Mouse (Mus musculus) MEL (cell line): ENCODE measurements around the gene Timm29. TPM values are rescaled to one million over a fixed set of nuclear protein-coding genes. Genes with fewer than 3 reads are reported as not detected.

Experiments
- DNase-seq: peaks from one replicate; pipeline ENCODE4 v3.0.0; 2011; ENCODE audit warnings: low read depth, low spot score
- H3K27ac ChIP-seq: 2 replicates; pipeline ENCODE4 v1.5.1; 2012; ENCODE audit warnings: low read depth, mild to moderate bottlenecking, control low read depth, low read length, moderate library complexity; ENCODE audit not compliant: control insufficient read depth
- H3K27me3 ChIP-seq, 2 experiments: fragments of 150-350 bp in 1 of 2; sonication (generic) in 1 of 2; 2 replicates each; pipeline ENCODE4 v1.6.1; 2012; ENCODE audit warnings: low read length in 2 of 2, mild to moderate bottlenecking in 2 of 2, improper control_type of control experiment in 1 of 2, moderate library complexity in 1 of 2; ENCODE audit not compliant: insufficient read depth in 2 of 2, control insufficient read depth in 1 of 2
- H3K36me3 ChIP-seq, 2 experiments: 2 replicates each; pipeline ENCODE4 v1.6.1; 2012 to 2014; ENCODE audit warnings: low read length in 2 of 2, improper control_type of control experiment in 1 of 2, inconsistent platforms in 1 of 2, mild to moderate bottlenecking in 1 of 2; ENCODE audit not compliant: insufficient read depth in 2 of 2, control insufficient read depth in 1 of 2
- H3K4me1 ChIP-seq, 2 experiments: fragments of 150-350 bp in 1 of 2; sonication (generic) in 1 of 2; 2 replicates each; pipeline ENCODE4 v1.6.1; 2012; ENCODE audit warnings: low read length in 2 of 2, improper control_type of control experiment in 1 of 2, mild to moderate bottlenecking in 1 of 2; ENCODE audit not compliant: insufficient read depth in 2 of 2, control insufficient read depth in 1 of 2
- H3K4me3 ChIP-seq, 2 experiments: fragments of 150-350 bp in 1 of 2; sonication (generic) in 1 of 2; 2 replicates each; pipeline ENCODE4 v1.5.1; 2012; ENCODE audit warnings: low read depth in 2 of 2, low read length in 2 of 2, mild to moderate bottlenecking in 2 of 2, moderate library complexity in 2 of 2, control low read depth in 1 of 2, improper control_type of control experiment in 1 of 2; ENCODE audit not compliant: control insufficient read depth in 1 of 2, insufficient read depth in 1 of 2
- H3K79me2 ChIP-seq: 2 replicates; pipeline ENCODE4 v1.6.1; 2012; ENCODE audit warnings: mild to moderate bottlenecking, low read length, moderate library complexity; ENCODE audit not compliant: control insufficient read depth, poor library complexity, insufficient read depth
- H3K9ac ChIP-seq: 2 replicates; pipeline ENCODE4 v1.6.1; 2012; ENCODE audit warnings: low read depth, mild to moderate bottlenecking, control low read depth, low read length, moderate library complexity; ENCODE audit not compliant: control insufficient read depth, poor library complexity, severe bottlenecking
- H3K9me3 ChIP-seq: fragments of 150-350 bp; sonication (generic); replicated peaks from 2 replicates; pipeline ENCODE4 v1.6.1; 2012; ENCODE audit warnings: mild to moderate bottlenecking, low read length, improper control_type of control experiment, moderate library complexity; ENCODE audit not compliant: insufficient read depth
- CHD1 ChIP-seq: IDR thresholded peaks from 2 replicates; pipeline ENCODE4 v1.6.1; 2012; ENCODE audit warnings: low read depth, mild to moderate bottlenecking, inconsistent platforms, low read length, improper control_type of control experiment
- CHD2 ChIP-seq: IDR thresholded peaks from 2 replicates; pipeline ENCODE4 v1.6.1; 2011; ENCODE audit warnings: low read length, improper control_type of control experiment
- ELF1 ChIP-seq: IDR thresholded peaks from 2 replicates; pipeline ENCODE4 v1.6.1; 2014; ENCODE audit warnings: low read depth, mild to moderate bottlenecking, inconsistent platforms, low read length, improper control_type of control experiment, moderate library complexity
- EP300 ChIP-seq, 2 experiments: IDR thresholded peaks; 2 replicates each; pipeline ENCODE4 v1.6.1; 2011; ENCODE audit warnings: improper control_type of control experiment in 2 of 2, low read length in 2 of 2, low read depth in 1 of 2, mild to moderate bottlenecking in 1 of 2
- ETS1 ChIP-seq: IDR thresholded peaks from 2 replicates; pipeline ENCODE4 v1.6.1; 2012; ENCODE audit warnings: low read depth, mild to moderate bottlenecking, inconsistent platforms, low read length, improper control_type of control experiment, moderate library complexity
- GABPA ChIP-seq: IDR thresholded peaks from 2 replicates; pipeline ENCODE4 v1.6.1; 2012; ENCODE audit warnings: low read depth, mild to moderate bottlenecking, inconsistent platforms, low read length, improper control_type of control experiment, moderate library complexity
- GATA1 ChIP-seq: IDR thresholded peaks from 2 replicates; pipeline ENCODE4 v1.6.1; 2011; ENCODE audit warnings: low read depth, low read length, improper control_type of control experiment
- JUND ChIP-seq: IDR thresholded peaks from 2 replicates; pipeline ENCODE4 v1.6.1; 2011; ENCODE audit warnings: low read depth, mild to moderate bottlenecking, improper control_type of control experiment, low read length
- MXI1 ChIP-seq: IDR thresholded peaks from 2 replicates; pipeline ENCODE4 v1.6.1; 2011; ENCODE audit warnings: mild to moderate bottlenecking, low read depth, low read length, improper control_type of control experiment
- MYB ChIP-seq: IDR thresholded peaks from 2 replicates; pipeline ENCODE4 v1.6.1; 2011; ENCODE audit warnings: mild to moderate bottlenecking, low read depth, low read length, improper control_type of control experiment
- MYC ChIP-seq: IDR thresholded peaks from 2 replicates; pipeline ENCODE4 v1.6.1; 2011; ENCODE audit warnings: low read depth, mild to moderate bottlenecking, low read length, improper control_type of control experiment, moderate library complexity
- NELFE ChIP-seq: IDR thresholded peaks from 2 replicates; pipeline ENCODE4 v1.6.1; 2011; ENCODE audit warnings: low read depth, low read length, improper control_type of control experiment
- NRF1 ChIP-seq: IDR thresholded peaks from 2 replicates; pipeline ENCODE4 v1.6.1; 2014; ENCODE audit warnings: low read depth, mild to moderate bottlenecking, inconsistent platforms, low read length, improper control_type of control experiment, moderate library complexity; ENCODE audit not compliant: poor library complexity, insufficient read depth, severe bottlenecking
- POLR2A ChIP-seq, 2 experiments: IDR thresholded peaks; 2 replicates each; pipeline ENCODE4 v1.6.1; 2011 to 2012; ENCODE audit warnings: low read length in 2 of 2, mild to moderate bottlenecking in 2 of 2, control low read depth in 1 of 2, improper control_type of control experiment in 1 of 2, low read depth in 1 of 2, moderate library complexity in 1 of 2; ENCODE audit not compliant: control insufficient read depth in 1 of 2, insufficient read depth in 1 of 2, poor library complexity in 1 of 2
- RAD21 ChIP-seq: IDR thresholded peaks from 2 replicates; pipeline ENCODE4 v1.6.1; 2011; ENCODE audit warnings: mild to moderate bottlenecking, low read depth, low read length, improper control_type of control experiment
- SIN3A ChIP-seq: IDR thresholded peaks from 2 replicates; pipeline ENCODE4 v1.6.1; 2012; ENCODE audit warnings: low read length, improper control_type of control experiment, inconsistent platforms
- TBP ChIP-seq: IDR thresholded peaks from 2 replicates; pipeline ENCODE4 v1.8.0; 2011; ENCODE audit warnings: low read depth, low read length, improper control_type of control experiment
- UBTF ChIP-seq: IDR thresholded peaks from 2 replicates; pipeline ENCODE4 v1.6.1; 2012; ENCODE audit warnings: low read depth, mild to moderate bottlenecking, inconsistent platforms, low read length, improper control_type of control experiment, moderate library complexity, borderline replicate concordance; ENCODE audit not compliant: insufficient read depth
- USF2 ChIP-seq, 2 experiments: IDR thresholded peaks; 2 replicates each; pipeline ENCODE4 v1.6.1; 2011 to 2012; ENCODE audit warnings: improper control_type of control experiment in 2 of 2, low read length in 2 of 2, borderline replicate concordance in 1 of 2, inconsistent platforms in 1 of 2, low read depth in 1 of 2, mild to moderate bottlenecking in 1 of 2; ENCODE audit not compliant: insufficient read depth in 1 of 2
- ZC3H11A ChIP-seq: IDR thresholded peaks from 2 replicates; pipeline ENCODE4 v1.6.1; 2012; ENCODE audit warnings: low read depth, mild to moderate bottlenecking, inconsistent platforms, low read length, improper control_type of control experiment
- ZMIZ1 ChIP-seq: IDR thresholded peaks from 2 replicates; pipeline ENCODE4 v1.6.1; 2012; ENCODE audit warnings: low read depth, mild to moderate bottlenecking, inconsistent platforms, low read length, improper control_type of control experiment, moderate library complexity
- ZNF384 ChIP-seq: IDR thresholded peaks from 2 replicates; pipeline ENCODE4 v1.6.1; 2012; ENCODE audit warnings: low read depth, mild to moderate bottlenecking, inconsistent platforms, low read length, improper control_type of control experiment
- polyA plus RNA-seq, 2 experiments: library from polyadenylated mRNA; stranded (reverse) in 1 of 2; unstranded in 1 of 2; fragments of >175 nt in 1 of 2; fragments of >200 nt in 1 of 2; gene quantifications; 2 replicates each; pipeline versions ENCODE4 v1.2.1 to v1.2.4; 2012; ENCODE audit warnings: low replicate concordance in 2 of 2, low read depth in 1 of 2; ENCODE audit not compliant: insufficient read length in 2 of 2, insufficient read depth in 1 of 2, missing spikeins in 1 of 2
- total RNA-seq: library from RNA; depleted of rRNA; stranded (reverse); fragments of 300-350 nt; gene quantifications from 2 replicates; pipeline ENCODE4 v1.2.3, GENCODE M21; 2012

The Timm29 gene
- total and polyA plus RNA-seq, 3 experiments = 45.8 to 163 (median 87.9) TPM

DNA sequence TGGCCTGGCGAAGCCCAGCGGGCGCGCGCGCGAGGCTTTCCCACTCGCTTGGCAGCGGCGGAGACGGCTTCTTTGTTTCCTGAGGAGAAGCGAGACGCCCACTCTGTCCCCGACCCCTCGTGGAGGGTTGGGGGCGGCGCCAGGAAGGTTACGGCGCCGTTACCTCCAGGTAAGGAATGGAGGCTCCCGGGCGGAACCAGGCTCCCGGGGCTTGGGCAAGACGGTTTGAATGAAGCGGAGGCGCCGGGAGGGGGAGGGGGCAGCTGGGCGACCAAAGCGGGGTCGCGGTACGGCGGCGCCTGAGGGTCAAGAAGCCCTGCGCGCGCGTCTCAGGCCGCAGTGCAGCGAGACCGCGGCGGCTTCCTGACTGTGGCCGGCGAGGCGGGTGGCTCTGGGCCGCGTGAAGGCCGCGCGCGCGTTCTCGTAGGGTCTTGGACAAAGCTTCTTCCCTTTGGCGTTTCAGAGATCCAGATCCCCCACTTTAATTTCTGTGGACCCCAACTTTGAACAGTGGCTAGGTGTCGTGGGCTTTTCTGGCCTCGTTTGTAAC, 23.8 kb downstream of the Timm29 start (continued):
- peak; percentile 87 for TF ChIP-seq SIN3A
- TF ChIP-seq JUND = no peak
- TF ChIP-seq EP300 (IDR thresholded peaks at IDR 0.05; ENCODE audit: low read depth in 1 of 2, low read length in 2 of 2) = peak in 1 of 2 experiments; percentile 57; a peak in 2 of 4 replicates
- peak; percentile 71 to 80 for TF ChIP-seq POLR2A (IDR thresholded peaks at IDR 0.05; ENCODE audit: control insufficient read depth in 1 of 2, insufficient read depth in 1 of 2, low read depth in 1 of 2, low read length in 2 of 2, poor library complexity in 1 of 2)
- TF ChIP-seq ETS1 = 0 out of 2 replicates have a peak, but pooled peaks have one; percentile 37
- TF ChIP-seq ELF1 = peak; percentile 85
- peak; percentile 81 for TF ChIP-seq NELFE
- TF ChIP-seq RAD21 = no peak
- no peak for TF ChIP-seq USF2 (IDR thresholded peaks at IDR 0.05; ENCODE audit: borderline replicate concordance in 1 of 2, insufficient read depth in 1 of 2, low read depth in 1 of 2, low read length in 2 of 2)
- TF ChIP-seq GATA1 = no peak
- TF ChIP-seq MXI1 = peak; percentile 69

DNA sequence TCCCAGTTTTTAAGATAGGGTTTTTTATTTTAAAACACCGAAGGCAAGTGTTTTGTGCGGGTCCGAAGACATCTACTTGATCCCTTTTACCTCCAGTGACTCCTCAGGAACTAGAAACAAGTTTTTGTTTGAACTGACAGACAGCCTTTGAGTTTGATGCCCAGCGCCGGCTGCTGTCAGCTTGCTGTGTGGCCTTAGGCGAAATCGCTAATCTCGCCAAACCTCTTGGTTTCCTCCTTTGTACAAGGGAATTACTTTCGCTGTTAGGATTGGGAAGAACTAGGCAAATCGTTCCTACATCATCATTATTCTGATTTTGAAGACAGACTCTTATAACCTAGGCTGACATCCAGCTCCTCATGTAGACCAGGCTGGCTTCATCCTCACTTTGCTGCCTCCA, 24.5 kb downstream of the Timm29 start:
- no peaks in the 10 kb centered on the region for H3K27me3 ChIP-seq
- H3K9ac ChIP-seq = peak overlapping the region; percentile 88
- peak; percentile 89 for DNase-seq
- peak overlapping the region; percentile 80 to 87 for H3K4me3 ChIP-seq
- H3K9me3 ChIP-seq = no peaks in the 10 kb centered on the region
- peak; percentile 46; the same call in 1 of the 2 replicates for TF ChIP-seq TBP
- TF ChIP-seq CHD1 = 0 out of 2 replicates have a peak, but pooled peaks have one; percentile 5
- no peak for TF ChIP-seq MYC
- peak; percentile 41; the same call in 1 of the 2 replicates for TF ChIP-seq GATA1
- no peak for TF ChIP-seq MYB
- peak; percentile 80; the same call in 1 of the 2 replicates for TF ChIP-seq MXI1
- H3K79me2 ChIP-seq = peaks cover 61% of the 10 kb centered on the region
- peaks cover 19 to 42% of the 10 kb centered on the region in 2 experiments for H3K36me3 ChIP-seq
- peaks cover 13 to 24% of the 10 kb centered on the region in 2 experiments for H3K4me1 ChIP-seq
- H3K27ac ChIP-seq = peak overlapping the region; percentile 89

GRCm38 (mm10) chr9:21620229-21620628, 27.7 kb downstream of the Timm29 start:
- H3K9ac ChIP-seq = no peak overlapping the region; the same call in 1 of the 2 replicates
- H3K4me1 ChIP-seq = peaks cover 8 to 14% of the 10 kb centered on the region in 2 experiments
- no peak for DNase-seq
- H3K27me3 ChIP-seq = no peaks in the 10 kb centered on the region
- no peak overlapping the region for H3K4me3 ChIP-seq
- peaks cover 28 to 33% of the 10 kb centered on the region in 2 experiments for H3K36me3 ChIP-seq
- H3K9me3 ChIP-seq = no peaks in the 10 kb centered on the region
- TF ChIP-seq GABPA (no peak), CHD2 (no peak), ZC3H11A (no peak), ZMIZ1 (no peak), GATA1 (no peak), MYC (no peak), ZNF384 (no peak), UBTF (no peak), EP300 (IDR thresholded peaks at IDR 0.05; ENCODE audit: low read depth in 1 of 2, low read length in 2 of 2) (no peak), NRF1 (no peak)
- H3K27ac ChIP-seq = no peak overlapping the region
- peaks cover 90% of the 10 kb centered on the region for H3K79me2 ChIP-seq
